Mouse (Mus musculus) monocyte, adult 2 months (primary cell): ENCODE data around the gene Gm9918.

ENCODE experiments used
- DNase-seq, 2 experiments: peaks; one replicate each; pipeline ENCODE4 v3.0.0; 2022; ENCODE audit warnings: low spot score in 2 of 2, low read depth in 1 of 2

The Gm9918 gene

GRCm38 (mm10) chr15:102244306-102245191, 25.8 kb upstream of the Gm9918 start:
- no peak for DNase-seq

GRCm38 (mm10) chr15:102245461-102245881, 24.9 kb upstream of the Gm9918 start:
- no peak for DNase-seq

- peak in 1 of 2 experiments; percentile 65 for DNase-seq
Measured at GRCm38 (mm10) chr15:102245891-102246741, 24.2 kb upstream of the Gm9918 start.

- DNase-seq: peak in 1 of 2 experiments; percentile 78
Measured at GRCm38 (mm10) chr15:102246866-102247251, 23.5 kb upstream of the Gm9918 start.

GRCm38 (mm10) chr15:102247252-102248130, 22.9 kb upstream of the Gm9918 start:
- DNase-seq: peak in 1 of 2 experiments; percentile 60

DNA sequence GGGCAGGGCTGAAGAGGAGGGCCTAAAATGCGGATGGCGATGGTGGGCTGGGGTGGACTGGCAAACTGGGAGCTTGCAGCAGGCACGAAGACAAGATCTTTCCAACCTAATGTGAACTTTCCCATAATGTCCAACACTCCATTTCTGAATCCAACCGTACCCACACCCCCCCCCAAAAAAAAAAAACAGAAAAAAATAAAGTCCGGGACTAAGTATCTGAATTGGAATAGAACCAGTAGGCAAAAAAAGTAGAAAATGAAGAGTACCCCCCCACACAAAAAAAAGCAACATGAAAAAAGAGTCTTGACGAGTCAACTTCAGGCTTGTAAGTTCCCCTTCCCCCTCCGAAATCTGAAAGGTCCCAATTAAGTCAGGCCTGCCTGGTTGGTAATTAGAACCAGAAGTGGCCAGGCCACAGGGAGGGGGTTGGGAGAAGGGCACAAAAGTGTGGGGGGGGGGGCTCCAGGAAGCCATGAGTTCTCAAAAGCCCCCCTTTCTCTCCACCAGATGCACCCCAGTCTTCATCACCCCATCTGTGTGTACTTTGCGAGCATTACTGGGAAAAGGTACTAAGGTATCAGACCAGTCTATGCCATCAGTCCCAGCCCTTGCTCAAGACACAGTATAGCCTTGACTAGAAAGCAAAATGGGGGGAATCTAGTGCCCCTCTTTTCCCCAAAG, 22.1 kb upstream of the Gm9918 start:
- no peak for DNase-seq

- no peak for DNase-seq
Measured at GRCm38 (mm10) chr15:102248812-102249191, 21.6 kb upstream of the Gm9918 start.

DNA sequence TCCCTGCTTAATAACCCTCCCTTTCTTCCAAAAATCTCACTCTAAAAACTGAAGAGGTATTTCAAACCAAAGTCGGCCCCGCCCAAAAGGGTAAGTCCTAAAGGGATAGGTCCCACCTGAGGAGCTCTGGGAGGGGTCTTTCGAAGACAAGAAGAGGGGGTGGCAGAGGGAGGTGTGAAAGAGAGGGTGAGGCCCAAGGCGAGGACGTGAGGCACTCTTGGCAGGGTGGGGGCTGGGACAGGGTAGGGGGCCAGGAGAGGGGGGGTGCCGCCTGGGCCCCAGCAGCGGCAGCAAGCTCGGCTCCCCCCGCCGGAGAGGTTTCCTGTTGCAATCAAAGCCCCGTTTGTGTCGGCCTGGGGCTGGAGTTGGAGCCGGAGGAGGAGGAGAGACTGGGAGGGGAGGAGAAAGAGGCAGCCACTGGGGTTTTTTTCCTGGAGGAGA, 21.1 kb upstream of the Gm9918 start:
- DNase-seq: no peak

- no peak for DNase-seq
Measured at GRCm38 (mm10) chr15:102249967-102250366, 20.4 kb upstream of the Gm9918 start.

- no peak for DNase-seq
Measured at GRCm38 (mm10) chr15:102250521-102250920, 19.8 kb upstream of the Gm9918 start.

GRCm38 (mm10) chr15:102255547-102256255, 14.7 kb upstream of the Gm9918 start:
- DNase-seq: no peak

DNA sequence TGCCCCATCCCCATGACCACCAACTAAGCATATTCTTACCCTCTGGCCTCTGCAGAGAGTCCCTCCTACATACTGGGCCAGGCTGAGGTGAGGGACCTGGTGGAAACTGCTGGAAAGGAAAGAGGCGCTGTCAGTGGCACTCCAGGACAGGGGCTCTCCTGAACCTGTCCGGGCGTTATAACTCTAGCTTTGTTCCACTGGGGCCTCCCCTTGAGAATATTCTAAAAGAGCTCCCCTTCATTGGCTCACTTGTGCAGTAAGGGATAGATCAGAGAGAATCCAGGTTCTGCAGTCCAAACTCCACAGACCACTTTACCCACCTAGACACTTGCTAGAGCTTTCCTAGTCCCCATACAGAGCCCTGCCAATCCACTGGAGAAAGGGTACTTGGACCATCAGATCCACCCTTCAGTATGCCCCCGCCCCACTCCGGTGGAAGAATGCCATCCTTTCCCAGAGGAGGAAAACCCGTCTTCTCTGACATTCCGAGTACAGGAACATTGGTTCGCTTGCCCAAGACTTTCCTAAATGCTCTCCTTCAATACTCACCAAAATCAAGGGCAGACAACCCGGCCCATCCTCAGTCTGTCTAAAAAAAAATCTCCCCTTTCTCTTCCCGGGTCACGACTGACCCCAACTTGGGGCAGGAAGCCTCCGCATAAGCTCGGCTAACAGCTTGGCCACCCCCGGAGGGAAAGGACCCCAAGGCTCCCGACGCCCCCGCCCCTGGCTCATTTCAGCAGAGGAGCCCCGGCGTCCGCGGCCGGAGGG, 13.7 kb upstream of the Gm9918 start:
- DNase-seq: no peak

GRCm38 (mm10) chr15:102257202-102258075, 12.9 kb upstream of the Gm9918 start, which contains the start of gene Rarg:
Gene Rarg, minus strand, starts transcription at chr15:102257517.
- DNase-seq: no peak

GRCm38 (mm10) chr15:102258076-102258470, 12.3 kb upstream of the Gm9918 start:
- no peak for DNase-seq

- DNase-seq: no peak
Measured at GRCm38 (mm10) chr15:102258581-102259253, 11.6 kb upstream of the Gm9918 start.

GRCm38 (mm10) chr15:102262582-102262981, 7.8 kb upstream of the Gm9918 start:
- no peak for DNase-seq

- no peak for DNase-seq
Measured at GRCm38 (mm10) chr15:102263037-102263436, 7.3 kb upstream of the Gm9918 start.
